Mouse (Mus musculus) c-Kit-positive CD71-positive TER-119-positive erythroid progenitor cells, embryonic 14.5 days (primary cell): Measurements from ENCODE around the gene Abcb9.
"Not testable (repeated sequence)": the region's sequence is repeated elsewhere in the genome, so short reads cannot be mapped to it uniquely, and the experiment has no call there.

ENCODE experiments used
- DNase-seq: peaks from one replicate; pipeline ENCODE4 v3.0.0-alpha.2; 2013; ENCODE audit warnings: low spot score

The Abcb9 gene

GRCm38 (mm10) chr5:124059677-124060076 is 35.9 kb downstream of the Abcb9 start:
- no peak for DNase-seq

- no peak for DNase-seq
Measured at GRCm38 (mm10) chr5:124058749-124059148, 36.8 kb downstream of the Abcb9 start.

- DNase-seq: no peak
Measured at GRCm38 (mm10) chr5:124056956-124057355, 38.6 kb downstream of the Abcb9 start.

- DNase-seq: no peak
Measured at GRCm38 (mm10) chr5:124056219-124056618, 39.4 kb downstream of the Abcb9 start.

GRCm38 (mm10) chr5:124052641-124053040 is 43.0 kb downstream of the Abcb9 start:
- DNase-seq: not testable (repeated sequence)

GRCm38 (mm10) chr5:124051899-124052491 is 43.6 kb downstream of the Abcb9 start:
- peak; percentile 90 for DNase-seq

- no peak for DNase-seq
Measured at GRCm38 (mm10) chr5:124050095-124051050, 45.2 kb downstream of the Abcb9 start.

- DNase-seq: no peak
Measured at GRCm38 (mm10) chr5:124049249-124050045, 46.2 kb downstream of the Abcb9 start.

- no peak for DNase-seq
Measured at GRCm38 (mm10) chr5:124046741-124047401, 48.7 kb downstream of the Abcb9 start.

GRCm38 (mm10) chr5:124045453-124046010 is 50.1 kb downstream of the Abcb9 start:
- DNase-seq: no peak

- no peak for DNase-seq
Measured at GRCm38 (mm10) chr5:124043999-124044398, 51.6 kb downstream of the Abcb9 start.

GRCm38 (mm10) chr5:124043212-124043978 is 52.2 kb downstream of the Abcb9 start:
- DNase-seq: no peak

- no peak for DNase-seq
Measured at GRCm38 (mm10) chr5:124041097-124041496, 54.5 kb downstream of the Abcb9 start.

GRCm38 (mm10) chr5:124039602-124040001 is 56.0 kb downstream of the Abcb9 start:
- DNase-seq: no peak

GRCm38 (mm10) chr5:124036836-124037235 is 58.8 kb downstream of the Abcb9 start:
- DNase-seq: no peak

- DNase-seq: no peak
Measured at GRCm38 (mm10) chr5:124036341-124036740, 59.3 kb downstream of the Abcb9 start.

GRCm38 (mm10) chr5:124035806-124036205 is 59.8 kb downstream of the Abcb9 start:
- DNase-seq: no peak

- no peak for DNase-seq
Measured at GRCm38 (mm10) chr5:124035406-124035805, 60.2 kb downstream of the Abcb9 start.

GRCm38 (mm10) chr5:124034471-124034870 is 61.1 kb downstream of the Abcb9 start:
- no peak for DNase-seq

- DNase-seq: peak; percentile 87
Measured at GRCm38 (mm10) chr5:124032001-124032508, 63.5 kb downstream of the Abcb9 start, which contains the start of gene Vps37b. Vps37b (minus strand) TSS chr5:124032270.
